Mouse (Mus musculus) thymus, postnatal 14 days (tissue): Measurements from ENCODE around the gene Srxn1.

Source experiments
- DNase-seq: peaks from one replicate; pipeline ENCODE4 v3.0.0; 2021

The Srxn1 gene

GRCm38 (mm10) chr2:152090486-152090885 is 14.8 kb upstream of the Srxn1 start:
- no peak for DNase-seq

GRCm38 (mm10) chr2:152091342-152092056 is 13.8 kb upstream of the Srxn1 start:
- no peak for DNase-seq

GRCm38 (mm10) chr2:152092927-152093326 is 12.4 kb upstream of the Srxn1 start:
- no peak for DNase-seq

GRCm38 (mm10) chr2:152093356-152093792 is 11.9 kb upstream of the Srxn1 start:
- DNase-seq, result no peak

GRCm38 (mm10) chr2:152094856-152095545 is 10.3 kb upstream of the Srxn1 start:
- no peak for DNase-seq

- no peak for DNase-seq
These were observed 8.4 kb upstream of the Srxn1 start for GRCm38 (mm10) chr2:152096922-152097321.

GRCm38 (mm10) chr2:152097916-152098315 is 7.4 kb upstream of the Srxn1 start:
- DNase-seq, result no peak

GRCm38 (mm10) chr2:152099538-152099937 is 5.8 kb upstream of the Srxn1 start:
- no peak for DNase-seq

GRCm38 (mm10) chr2:152101761-152102160 is 3.6 kb upstream of the Srxn1 start:
- no peak for DNase-seq

- DNase-seq, result no peak
These were observed 2.9 kb upstream of the Srxn1 start for GRCm38 (mm10) chr2:152102369-152102768.

- DNase-seq, result no peak
These were observed 502 bp upstream of the Srxn1 start for GRCm38 (mm10) chr2:152104711-152105317.

GRCm38 (mm10) chr2:152106225-152106595 is 894 bp downstream of the Srxn1 start:
- DNase-seq, result no peak

GRCm38 (mm10) chr2:152106597-152106996 is 1.3 kb downstream of the Srxn1 start:
- no peak for DNase-seq

- no peak for DNase-seq
These were observed 3.4 kb downstream of the Srxn1 start for GRCm38 (mm10) chr2:152108702-152109101.

- no peak for DNase-seq
These were observed 4.1 kb downstream of the Srxn1 start for GRCm38 (mm10) chr2:152109386-152109785.

- DNase-seq, result no peak
These were observed 6.0 kb downstream of the Srxn1 start for GRCm38 (mm10) chr2:152111311-152111710.

GRCm38 (mm10) chr2:152111920-152112319 is 6.6 kb downstream of the Srxn1 start:
- DNase-seq, result peak; percentile 85

- DNase-seq, result no peak
These were observed 7.2 kb downstream of the Srxn1 start for GRCm38 (mm10) chr2:152112490-152112889.

GRCm38 (mm10) chr2:152112970-152113369 is 7.7 kb downstream of the Srxn1 start:
- DNase-seq, result no peak

GRCm38 (mm10) chr2:152114057-152114975 is 9.0 kb downstream of the Srxn1 start:
- no peak for DNase-seq

GRCm38 (mm10) chr2:152117694-152118093 is 12.4 kb downstream of the Srxn1 start:
- no peak for DNase-seq

- no peak for DNase-seq
These were observed 14.0 kb downstream of the Srxn1 start for GRCm38 (mm10) chr2:152119228-152119865.
